Mouse (Mus musculus): Measurements from ENCODE around the gene Prrc2c. TPM values are rescaled to one million over a fixed set of nuclear protein-coding genes. Genes with fewer than 3 reads are reported as not detected.

Gene Prrc2c
- polyA plus RNA-seq, 1 experiment: 112 TPM

DNA sequence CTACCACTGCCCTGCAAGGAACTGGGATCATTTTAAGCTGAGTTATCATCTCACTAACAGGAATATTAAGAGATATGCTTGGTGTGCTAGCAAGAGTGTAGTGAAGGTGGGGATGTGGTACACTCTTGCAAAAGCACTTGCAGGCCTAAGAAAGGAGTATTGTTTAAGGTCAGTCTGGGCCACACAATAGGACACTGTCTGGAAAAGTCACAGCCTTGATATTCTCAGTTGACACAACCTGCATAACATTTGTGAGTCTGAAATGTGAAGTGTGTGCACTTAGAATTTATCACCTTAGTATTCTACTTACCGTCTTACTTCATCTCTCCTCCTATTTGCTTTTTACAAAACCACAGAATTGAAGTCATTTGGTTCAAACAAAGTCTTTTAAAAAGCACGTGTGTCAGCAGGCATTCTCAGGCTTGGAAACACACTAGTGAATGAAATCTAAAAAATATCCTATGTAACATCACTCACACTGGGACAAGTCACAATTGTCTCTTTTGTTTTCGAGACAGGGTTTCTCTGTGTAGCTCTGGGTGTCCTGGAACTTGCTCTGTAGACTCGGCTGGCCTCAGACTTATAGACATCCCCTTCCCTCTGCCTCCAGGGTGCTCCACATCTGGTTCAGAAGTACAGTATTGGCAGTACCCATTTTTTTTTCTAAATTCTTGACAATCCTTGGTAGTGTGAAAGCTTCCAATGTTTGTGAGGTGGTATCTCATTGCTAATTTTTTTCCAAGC lies 31.4 kb upstream of the Prrc2c start:
- no peak for TF ChIP-seq CTCF (IDR thresholded peaks at IDR 0.05; ENCODE audit: borderline replicate concordance, control insufficient read depth, extremely low read depth, insufficient read depth, low read length, poor library complexity)
- no peak for TF ChIP-seq POLR2A (IDR thresholded peaks at IDR 0.05; ENCODE audit: control insufficient read depth, extremely low read depth, insufficient read depth, low read length, poor library complexity)
- Histone ChIP-seq H3K27me3 (ENCODE audit: control insufficient read depth, insufficient read depth, low read length) (no peaks in the 10 kb centered on the region), H3K27ac (ENCODE audit: control insufficient read depth, insufficient read depth, low read length) (no peak overlapping the region), H3K4me1 (replicated peaks; ENCODE audit: control insufficient read depth, insufficient read depth, low read length) (no peaks in the 10 kb centered on the region), H3K36me3 (ENCODE audit: control insufficient read depth, insufficient read depth, low read length) (no peaks in the 10 kb centered on the region), H3K4me3 (ENCODE audit: control insufficient read depth, insufficient read depth, low read length) (no peak overlapping the region)
- WGBS: 83% methylated on average over 4 of the region's 4 CpGs
- DNase-seq: no peak

DNA sequence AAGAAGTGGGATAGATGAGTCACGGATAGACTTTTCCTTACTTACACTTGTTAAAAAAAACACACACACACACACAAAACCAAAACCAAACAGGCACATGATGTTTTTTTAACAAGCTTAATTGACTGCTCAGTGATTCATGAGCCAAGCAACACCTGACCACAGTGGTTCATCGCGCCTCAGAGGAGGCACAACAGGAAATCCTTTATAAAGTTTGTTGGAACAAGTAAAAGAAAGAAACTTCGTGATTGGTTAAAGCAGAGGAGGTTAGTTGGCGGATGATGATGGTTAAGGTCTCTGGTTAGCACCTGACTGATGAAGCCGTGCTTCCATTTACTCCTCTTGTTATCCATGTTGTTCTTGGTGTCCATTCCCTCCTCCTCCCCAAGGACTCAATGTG lies 11.7 kb upstream of the Prrc2c start:
- TF ChIP-seq POLR2A (IDR thresholded peaks at IDR 0.05; ENCODE audit: control insufficient read depth, extremely low read depth, insufficient read depth, low read length, poor library complexity) (no peak), CTCF (IDR thresholded peaks at IDR 0.05; ENCODE audit: borderline replicate concordance, control insufficient read depth, extremely low read depth, insufficient read depth, low read length, poor library complexity) (no peak)
- Histone ChIP-seq H3K27ac (ENCODE audit: control insufficient read depth, insufficient read depth, low read length) (no peak overlapping the region), H3K4me3 (ENCODE audit: control insufficient read depth, insufficient read depth, low read length) (no peak overlapping the region), H3K36me3 (ENCODE audit: control insufficient read depth, insufficient read depth, low read length) (no peaks in the 10 kb centered on the region), H3K4me1 (replicated peaks; ENCODE audit: control insufficient read depth, insufficient read depth, low read length) (no peaks in the 10 kb centered on the region), H3K27me3 (ENCODE audit: control insufficient read depth, insufficient read depth, low read length) (no peaks in the 10 kb centered on the region)
- no peak for DNase-seq
- 43% methylated on average over 6 of the region's 6 CpGs for WGBS

DNA sequence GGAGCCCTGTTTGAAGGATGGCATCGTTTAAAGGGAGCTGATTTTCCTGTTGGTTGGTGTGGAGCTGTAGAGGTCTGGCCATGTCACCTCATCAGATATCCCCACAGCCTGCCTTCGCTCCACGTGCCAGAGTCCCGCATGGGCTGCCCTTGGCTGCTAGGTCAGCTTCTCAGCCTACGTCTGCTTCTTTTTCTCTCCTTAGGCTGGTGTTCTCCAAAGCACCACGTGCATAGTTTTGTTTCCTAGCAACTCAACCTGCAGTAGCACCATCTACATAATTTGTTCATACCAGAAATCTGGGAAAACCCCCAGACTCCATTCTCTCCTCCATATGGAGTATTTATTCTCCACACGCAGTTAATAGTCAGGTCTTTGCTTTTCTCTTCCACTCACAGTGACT lies 9.3 kb upstream of the Prrc2c start:
- Histone ChIP-seq H3K36me3 (ENCODE audit: control insufficient read depth, insufficient read depth, low read length) (no peaks in the 10 kb centered on the region), H3K4me1 (replicated peaks; ENCODE audit: control insufficient read depth, insufficient read depth, low read length) (no peaks in the 10 kb centered on the region), H3K27me3 (ENCODE audit: control insufficient read depth, insufficient read depth, low read length) (no peaks in the 10 kb centered on the region), H3K27ac (ENCODE audit: control insufficient read depth, insufficient read depth, low read length) (no peak overlapping the region), H3K4me3 (ENCODE audit: control insufficient read depth, insufficient read depth, low read length) (no peak overlapping the region)
- no peak for TF ChIP-seq CTCF (IDR thresholded peaks at IDR 0.05; ENCODE audit: borderline replicate concordance, control insufficient read depth, extremely low read depth, insufficient read depth, low read length, poor library complexity)
- no peak for TF ChIP-seq POLR2A (IDR thresholded peaks at IDR 0.05; ENCODE audit: control insufficient read depth, extremely low read depth, insufficient read depth, low read length, poor library complexity)
- DNase-seq: no peak
- WGBS: 88% methylated on average over 7 of the region's 7 CpGs

DNA sequence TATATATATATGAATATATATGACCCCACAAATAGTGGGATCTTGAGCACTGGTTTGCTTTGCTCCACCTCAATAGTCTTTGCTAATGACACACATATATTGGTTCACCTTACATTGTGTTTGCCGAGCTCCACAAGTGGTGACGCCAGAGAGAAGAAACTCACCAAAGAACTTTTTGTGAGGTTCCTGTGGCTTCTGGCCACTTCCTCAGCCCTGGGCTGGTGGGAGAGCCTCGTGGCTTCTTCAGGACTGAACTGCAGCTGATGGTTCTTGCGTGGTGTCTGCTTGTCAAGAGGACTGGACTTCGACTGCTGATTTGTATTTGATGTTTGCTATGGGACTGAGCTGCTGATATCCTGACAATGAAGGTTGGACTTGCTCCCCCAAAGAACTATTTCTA lies 8.4 kb upstream of the Prrc2c start:
- no peak for DNase-seq
- no peaks in the 10 kb centered on the region for H3K4me1 ChIP-seq (replicated peaks; ENCODE audit: control insufficient read depth, insufficient read depth, low read length)
- TF ChIP-seq POLR2A (IDR thresholded peaks at IDR 0.05; ENCODE audit: control insufficient read depth, extremely low read depth, insufficient read depth, low read length, poor library complexity) (no peak), CTCF (IDR thresholded peaks at IDR 0.05; ENCODE audit: borderline replicate concordance, control insufficient read depth, extremely low read depth, insufficient read depth, low read length, poor library complexity) (no peak)
- H3K27ac ChIP-seq (ENCODE audit: control insufficient read depth, insufficient read depth, low read length): no peak overlapping the region
- H3K4me3 ChIP-seq (ENCODE audit: control insufficient read depth, insufficient read depth, low read length): no peak overlapping the region
- WGBS: 12% methylated on average over 5 of the region's 5 CpGs
- no peaks in the 10 kb centered on the region for H3K36me3 ChIP-seq (ENCODE audit: control insufficient read depth, insufficient read depth, low read length)
- H3K27me3 ChIP-seq (ENCODE audit: control insufficient read depth, insufficient read depth, low read length): no peaks in the 10 kb centered on the region

DNA sequence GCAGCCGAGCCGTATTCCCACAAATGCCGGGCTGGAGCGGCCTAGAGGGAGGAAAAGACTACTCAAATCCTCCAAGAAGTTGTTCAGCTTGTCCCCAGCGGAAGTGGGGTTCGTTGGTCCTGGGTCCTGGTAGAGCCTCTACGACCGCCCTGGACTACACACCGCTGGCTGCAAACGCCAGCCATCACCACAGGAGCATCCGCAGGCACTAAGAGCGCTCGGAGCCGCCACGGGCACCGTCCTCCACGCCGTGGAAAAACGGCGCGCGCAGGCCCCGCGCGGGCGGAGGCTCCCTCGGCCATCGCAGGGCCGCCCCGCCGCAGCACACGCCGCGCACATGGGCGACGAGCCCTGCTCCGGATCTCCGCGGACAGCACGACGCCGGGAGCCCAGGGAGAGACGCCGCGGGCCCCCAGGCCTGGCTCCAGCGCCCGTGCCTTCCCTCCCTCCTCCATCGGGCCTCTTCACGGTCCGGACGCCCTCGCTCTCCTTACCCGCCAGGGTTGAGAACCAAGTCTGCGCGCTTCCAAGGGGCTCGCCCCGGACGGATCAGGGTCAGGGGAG lies 443 bp downstream of the Prrc2c start:
- peak overlapping the region; percentile 84 for H3K27ac ChIP-seq (ENCODE audit: control insufficient read depth, insufficient read depth, low read length)
- TF ChIP-seq POLR2A (IDR thresholded peaks at IDR 0.05; ENCODE audit: control insufficient read depth, extremely low read depth, insufficient read depth, low read length, poor library complexity): no peak
- no peak for TF ChIP-seq CTCF (IDR thresholded peaks at IDR 0.05; ENCODE audit: borderline replicate concordance, control insufficient read depth, extremely low read depth, insufficient read depth, low read length, poor library complexity)
- under 1% methylated on average over 58 of the region's 58 CpGs for WGBS
- H3K4me3 ChIP-seq (ENCODE audit: control insufficient read depth, insufficient read depth, low read length): peak overlapping the region; percentile 80
- no peaks in the 10 kb centered on the region for H3K27me3 ChIP-seq (ENCODE audit: control insufficient read depth, insufficient read depth, low read length)
- no peaks in the 10 kb centered on the region for H3K36me3 ChIP-seq (ENCODE audit: control insufficient read depth, insufficient read depth, low read length)
- H3K4me1 ChIP-seq (replicated peaks; ENCODE audit: control insufficient read depth, insufficient read depth, low read length): peaks cover 6% of the 10 kb centered on the region; the same call in 1 of the 2 replicates
- peak; percentile 50 for DNase-seq

DNA sequence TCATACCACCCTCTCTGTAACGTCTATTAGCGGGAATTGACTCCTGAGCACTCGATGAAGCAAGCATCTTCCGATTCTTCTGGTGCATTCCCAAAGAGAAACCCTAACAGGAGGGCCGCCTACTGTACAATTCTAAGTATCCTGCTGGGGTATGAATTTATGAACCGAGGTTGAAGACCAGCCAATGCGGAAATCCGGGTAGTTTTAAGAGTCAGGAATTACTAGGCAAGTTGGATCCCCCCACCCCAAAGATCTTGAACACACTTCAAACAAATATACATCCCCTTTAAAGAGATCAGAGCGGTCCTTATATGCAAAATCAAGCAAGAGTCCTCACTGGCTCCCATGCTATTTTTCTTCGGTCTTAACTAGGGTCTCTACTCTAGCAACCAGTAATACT lies 950 bp downstream of the Prrc2c start:
- Histone ChIP-seq H3K36me3 (ENCODE audit: control insufficient read depth, insufficient read depth, low read length) (no peaks in the 10 kb centered on the region), H3K27me3 (ENCODE audit: control insufficient read depth, insufficient read depth, low read length) (no peaks in the 10 kb centered on the region), H3K27ac (ENCODE audit: control insufficient read depth, insufficient read depth, low read length) (peak overlapping the region; percentile 84), H3K4me3 (ENCODE audit: control insufficient read depth, insufficient read depth, low read length) (peak overlapping the region; percentile 80), H3K4me1 (replicated peaks; ENCODE audit: control insufficient read depth, insufficient read depth, low read length) (peaks cover 8% of the 10 kb centered on the region)
- 1% methylated on average over 10 of the region's 10 CpGs for WGBS
- DNase-seq: peak; percentile 16
- TF ChIP-seq CTCF (IDR thresholded peaks at IDR 0.05; ENCODE audit: borderline replicate concordance, control insufficient read depth, extremely low read depth, insufficient read depth, low read length, poor library complexity) (no peak), POLR2A (IDR thresholded peaks at IDR 0.05; ENCODE audit: control insufficient read depth, extremely low read depth, insufficient read depth, low read length, poor library complexity) (no peak)

Measured in thymus, adult 2 months (tissue).